Mouse (Mus musculus) cerebellum, postnatal 25 days (tissue): Measurements from ENCODE around the gene Zfp598.

Source experiments
- DNase-seq, 2 experiments: peaks; one replicate each; pipeline ENCODE4 v3.0.0; 2021; ENCODE audit warnings: mixed read lengths in 2 of 2

Zfp598 gene

DNA sequence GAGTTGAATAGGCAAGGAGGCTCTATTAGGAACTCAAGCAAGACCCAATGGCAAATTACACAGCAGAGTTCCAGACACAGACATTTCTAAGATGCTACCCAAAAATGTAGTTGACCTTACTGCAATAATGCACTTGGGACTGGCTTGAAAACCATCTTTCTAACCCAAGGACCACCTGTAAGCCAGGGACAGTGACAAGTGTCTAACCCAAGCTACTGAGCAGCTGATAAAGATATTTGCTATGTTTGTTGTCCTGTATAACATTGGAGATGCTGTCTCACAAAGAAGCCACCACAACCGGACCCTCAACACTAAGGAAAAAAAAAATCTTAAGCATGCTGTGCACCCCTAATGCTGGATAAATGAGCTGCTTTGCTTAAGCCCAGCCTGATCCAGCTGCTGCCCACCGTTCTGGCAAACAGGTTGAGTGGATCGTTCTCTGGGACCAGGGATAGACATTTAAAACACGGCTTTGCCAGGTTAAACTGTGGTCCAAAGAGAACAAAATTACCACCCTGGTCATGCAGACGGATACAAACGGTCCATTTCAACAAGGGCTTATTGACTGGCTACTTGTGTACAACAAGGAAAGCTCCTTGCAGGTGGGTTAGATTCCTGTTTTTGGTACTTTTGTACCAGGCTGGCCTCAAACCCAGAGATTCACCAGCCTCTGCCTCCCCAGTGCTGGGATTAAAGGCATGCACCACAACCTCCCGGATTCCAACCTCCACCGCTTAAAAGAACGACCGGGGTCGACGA is 53.8 kb downstream of the Zfp598 start:
- no peak for DNase-seq

DNA sequence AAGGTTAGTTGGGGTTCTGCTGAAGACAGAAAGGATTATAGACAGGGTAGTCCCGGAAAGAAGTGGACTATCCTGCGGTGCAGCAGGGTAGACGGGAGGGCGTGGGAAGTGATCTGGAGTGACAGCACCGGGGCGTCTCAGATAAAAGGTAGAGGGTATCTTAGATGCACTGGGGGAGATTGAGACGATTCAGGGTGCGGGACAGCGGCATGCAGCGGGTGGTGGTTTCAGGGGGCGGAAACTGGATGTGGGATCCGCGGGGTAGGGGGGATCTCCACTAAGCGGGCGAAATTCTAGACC is 54.3 kb downstream of the Zfp598 start:
- no peak for DNase-seq

DNA sequence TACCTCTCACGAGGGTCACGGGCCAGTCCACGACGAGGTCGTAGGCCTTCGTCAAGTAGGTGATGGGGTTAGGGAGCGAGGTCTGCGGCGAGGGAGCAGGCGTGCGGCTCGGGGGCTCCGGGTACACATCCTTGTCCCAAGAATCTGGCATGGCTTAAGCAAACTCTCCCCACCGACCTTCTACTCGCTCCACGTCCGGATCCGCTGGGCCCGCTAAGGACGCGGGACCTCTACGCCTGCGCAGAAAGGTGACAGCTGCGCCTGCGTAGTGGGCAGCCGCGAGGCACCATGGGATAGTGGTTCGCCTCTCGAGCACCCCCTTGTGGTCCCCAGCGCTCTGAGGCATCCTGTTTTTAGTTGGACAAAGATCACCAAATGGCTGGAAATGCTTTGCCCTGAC is 54.7 kb downstream of the Zfp598 start, which contains the start of gene Ndufb10:
Ndufb10 (minus strand) TSS at position 295 of the 400 bp plus-strand sequence.
- peak; percentile 99 for DNase-seq

DNA sequence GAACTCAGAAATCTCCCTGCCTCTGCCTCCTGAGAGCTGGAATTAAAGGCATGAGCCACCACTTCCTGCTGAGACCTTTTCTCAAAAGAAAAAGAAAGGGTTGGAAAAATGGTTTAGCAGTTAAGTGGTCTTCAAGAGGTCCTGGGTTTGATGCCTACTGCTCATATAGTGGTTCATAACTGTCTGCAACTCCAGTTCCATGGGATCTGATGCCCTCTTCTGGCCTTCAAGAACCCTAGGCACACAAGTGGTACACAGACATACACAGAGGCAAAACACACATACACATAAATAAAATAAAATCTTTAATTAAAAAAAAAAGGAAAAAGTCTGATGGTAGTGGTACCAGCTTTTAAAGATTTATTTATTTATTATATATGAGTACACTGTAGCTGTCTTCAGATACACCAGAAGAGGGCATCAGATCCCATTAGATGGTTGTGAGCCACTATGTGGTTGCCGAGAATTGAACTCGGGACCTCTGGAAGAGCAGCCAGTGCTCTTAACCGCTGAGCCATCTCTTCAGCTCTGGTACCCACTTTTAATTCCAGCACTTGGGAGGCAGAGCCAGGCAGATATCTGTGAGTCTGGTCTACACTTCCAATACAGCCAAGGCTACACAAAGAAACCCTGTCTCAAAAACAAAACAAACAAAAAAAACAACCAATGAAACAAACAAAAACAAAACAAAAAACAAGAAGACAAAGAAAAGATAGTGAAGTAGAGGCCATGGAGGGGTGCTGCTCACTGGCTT is 56.3 kb downstream of the Zfp598 start:
- DNase-seq = no peak

DNA sequence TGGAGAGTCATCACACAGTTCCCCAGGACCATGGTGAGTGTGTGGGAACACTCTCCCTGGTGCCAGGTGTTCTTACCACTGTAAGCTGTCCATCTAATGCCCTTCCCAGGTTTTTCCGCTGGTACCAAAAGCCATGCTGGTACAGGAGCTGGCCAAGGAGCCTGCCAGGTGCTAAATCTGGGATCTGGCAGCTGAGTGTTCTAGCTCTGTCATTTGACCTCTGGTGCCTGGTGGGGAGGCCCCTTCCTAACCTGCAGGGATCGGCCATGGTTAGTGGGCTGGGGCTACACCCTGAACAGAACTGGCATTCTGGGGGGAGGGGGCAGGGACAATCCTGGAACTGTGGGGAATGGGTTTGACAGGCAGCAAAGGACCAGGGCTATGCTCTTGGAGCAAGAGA is 58.1 kb downstream of the Zfp598 start, which contains the start of gene Rpl3l:
Rpl3l (plus strand) TSS at position 203 of the 400 bp plus-strand sequence.
- DNase-seq = no peak

DNA sequence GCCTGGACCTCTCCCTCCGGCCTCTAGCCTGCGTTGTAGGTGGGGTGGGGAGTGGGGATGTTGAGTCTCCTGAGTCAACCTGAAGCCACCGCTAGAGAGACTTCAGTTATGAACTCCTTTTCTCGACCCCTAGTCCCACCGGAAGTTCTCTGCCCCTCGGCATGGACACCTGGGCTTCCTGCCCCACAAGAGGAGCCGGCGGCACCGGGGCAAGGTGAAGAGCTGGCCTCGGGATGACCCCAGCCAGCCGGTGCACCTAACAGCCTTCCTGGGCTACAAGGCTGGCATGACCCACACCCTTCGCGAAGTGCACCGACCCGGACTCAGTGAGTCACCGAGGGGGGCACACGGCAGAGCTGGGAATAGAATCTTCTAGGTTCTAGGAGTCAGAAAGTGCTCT is 58.7 kb downstream of the Zfp598 start:
- DNase-seq = no peak

DNA sequence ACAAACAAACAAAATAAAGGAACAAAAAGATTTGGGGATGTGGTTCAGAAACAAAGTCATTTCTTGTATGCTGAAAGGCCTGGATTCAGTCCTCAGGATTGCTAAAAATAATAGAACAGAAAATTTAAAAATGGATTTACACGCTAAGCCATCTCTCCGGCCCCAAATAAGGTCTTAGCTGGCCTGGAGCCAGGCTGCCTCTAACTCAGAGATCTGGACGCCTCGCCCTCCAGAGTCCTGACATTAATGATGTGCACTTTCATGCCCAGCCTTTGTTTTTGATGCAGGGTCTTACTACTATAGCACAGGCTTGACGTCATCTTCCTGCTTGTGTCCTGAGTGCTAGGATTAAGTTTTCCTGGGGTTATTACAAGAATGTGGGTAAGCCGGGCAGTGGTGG is 59.6 kb downstream of the Zfp598 start:
- DNase-seq = no peak

DNA sequence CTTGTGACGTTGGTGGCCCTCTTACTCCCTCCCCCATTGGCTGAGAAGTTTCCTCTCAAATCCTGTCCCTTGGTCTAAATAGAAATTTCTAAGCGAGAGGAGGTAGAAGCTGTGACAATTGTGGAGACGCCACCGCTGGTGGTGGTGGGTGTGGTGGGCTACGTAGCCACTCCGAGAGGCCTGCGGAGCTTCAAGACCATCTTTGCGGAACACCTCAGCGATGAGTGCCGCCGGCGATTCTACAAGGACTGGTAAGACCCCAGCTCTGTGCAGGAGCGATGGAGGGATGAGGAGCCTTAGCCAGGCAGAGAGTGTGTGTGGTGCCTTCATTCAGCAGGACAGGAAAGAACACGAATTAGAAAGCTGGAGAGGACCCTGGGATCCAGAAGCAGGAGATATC is 61.3 kb downstream of the Zfp598 start:
- no peak for DNase-seq
